Mouse (Mus musculus) limb, embryonic 14.5 days (tissue): ENCODE measurements around the gene Erf. TPM values are rescaled to one million over a fixed set of nuclear protein-coding genes. Genes with fewer than 3 reads are reported as not detected.

ENCODE experiments used
- ATAC-seq: fragments of 200-750 bp; cut with Nextera tagmentation; 2 replicates; pipeline ENCODE4 v1.8.0; 2017; ENCODE audit warnings: low read depth, moderate number of reproducible peaks, moderate TSS enrichment; ENCODE audit not compliant: low FRiP score
- DNase-seq: peaks from one replicate; pipeline ENCODE4 v3.0.0-alpha.2; 2015; ENCODE audit warnings: low spot score
- H3K27ac ChIP-seq: fragments of 300-500 bp; sonication (generic); replicated peaks from 2 replicates; pipeline ENCODE4 v1.5.1; 2014; ENCODE audit warnings: low read depth, mild to moderate bottlenecking, low read length, moderate library complexity, mixed read lengths
- H3K27me3 ChIP-seq: fragments of 300-500 bp; sonication (generic); 2 replicates; pipeline ENCODE4 v1.6.1; 2014; ENCODE audit warnings: low read length, mixed read lengths; ENCODE audit not compliant: control insufficient read depth, insufficient read depth
- H3K36me3 ChIP-seq: fragments of 300-500 bp; sonication (generic); 2 replicates; pipeline ENCODE4 v1.6.1; 2014; ENCODE audit warnings: mild to moderate bottlenecking, low read length, moderate library complexity, mixed read lengths; ENCODE audit not compliant: control insufficient read depth, insufficient read depth
- H3K4me1 ChIP-seq: fragments of 300-500 bp; sonication (generic); 2 replicates; pipeline ENCODE4 v1.6.1; 2014; ENCODE audit warnings: antibody characterized with exemption, low read length, mixed read lengths; ENCODE audit not compliant: control insufficient read depth, insufficient read depth
- H3K4me2 ChIP-seq: fragments of 300-500 bp; sonication (generic); replicated peaks from 2 replicates; pipeline ENCODE4 v1.6.1; 2014; ENCODE audit warnings: low read depth, mild to moderate bottlenecking, low read length, moderate library complexity; ENCODE audit not compliant: severe bottlenecking
- H3K4me3 ChIP-seq: fragments of 300-500 bp; sonication (generic); replicated peaks from 2 replicates; pipeline ENCODE4 v1.5.1; 2014; ENCODE audit warnings: low read length
- H3K9ac ChIP-seq: fragments of 300-500 bp; sonication (generic); 2 replicates; pipeline ENCODE4 v1.6.1; 2014; ENCODE audit warnings: mild to moderate bottlenecking, low read depth, low read length, moderate library complexity; ENCODE audit not compliant: severe bottlenecking
- H3K9me3 ChIP-seq: fragments of 300-500 bp; sonication (generic); 2 replicates; pipeline ENCODE4 v1.6.1; 2016; ENCODE audit warnings: low read length; ENCODE audit not compliant: control insufficient read depth
- POLR2A ChIP-seq: fragments of 200-500 bp; IDR thresholded peaks from 2 replicates; pipeline ENCODE4 v1.8.0; 2012; ENCODE audit warnings: inconsistent platforms, mild to moderate bottlenecking, moderate library complexity, borderline replicate concordance; ENCODE audit not compliant: insufficient read depth, insufficient read length; ENCODE audit errors: extremely low read depth
- WGBS: fragments of 180-500 bp; shearing (Covaris S2); extraction: QIAGEN DNeasy Blood & Tissue Kit; methylation state at CpG from one replicate; pipeline ENCODE4 v1.1.7; 2014; 5-methylcytosine and 5-hydroxymethylcytosine counted together
- polyA plus RNA-seq, 2 experiments: library from polyadenylated mRNA; depleted of rRNA in 1 of 2; stranded (reverse) in 1 of 2; unstranded in 1 of 2; fragments of >200 nt; fragmentation: Nextera tagmentation in 1 of 2; extraction: Ambion mirVana in 1 of 2; gene quantifications; 2 replicates each; pipeline versions ENCODE4 v1.2.1 to v1.2.3; 2012 to 2014

Erf gene
- polyA plus RNA-seq, 2 experiments, result 33.2 to 99.2 TPM

- no peaks in the 10 kb centered on the region for H3K9me3 ChIP-seq
- peaks cover 100% of the 10 kb centered on the region for H3K36me3 ChIP-seq
- H3K9ac ChIP-seq, result no peak overlapping the region
- no peak overlapping the region for H3K4me3 ChIP-seq
- no peak overlapping the region for H3K4me2 ChIP-seq
- WGBS, result 94% methylated on average over 3 of the region's 3 CpGs
- no peak for DNase-seq
- no peak overlapping the region for H3K27ac ChIP-seq
- H3K4me1 ChIP-seq, result no peaks in the 10 kb centered on the region
- no peaks in the 10 kb centered on the region for H3K27me3 ChIP-seq
- ATAC-seq, result no peak
- TF ChIP-seq POLR2A, result no peak
Observed at GRCm38 (mm10) chr7:25289925-25290324, 39.4 kb upstream of the Erf start.

- TF ChIP-seq POLR2A, result no peak
- DNase-seq (no peak), ATAC-seq (no peak)
- Histone ChIP-seq H3K4me3 (no peak overlapping the region), H3K9ac (no peak overlapping the region), H3K27ac (no peak overlapping the region), H3K4me2 (no peak overlapping the region), H3K27me3 (no peaks in the 10 kb centered on the region), H3K9me3 (no peaks in the 10 kb centered on the region), H3K4me1 (peaks cover 8% of the 10 kb centered on the region), H3K36me3 (peaks cover 95% of the 10 kb centered on the region)
- 89% methylated on average over 2 of the region's 3 CpGs for WGBS
Observed at GRCm38 (mm10) chr7:25288721-25289120, 38.2 kb upstream of the Erf start.

- WGBS, result 96% methylated on average over 12 of the region's 12 CpGs
- no peaks in the 10 kb centered on the region for H3K27me3 ChIP-seq
- no peak for TF ChIP-seq POLR2A
- ATAC-seq (no peak), DNase-seq (no peak)
- peaks cover 11% of the 10 kb centered on the region for H3K4me1 ChIP-seq
- no peaks in the 10 kb centered on the region for H3K9me3 ChIP-seq
- H3K27ac ChIP-seq, result no peak overlapping the region
- no peak overlapping the region for H3K4me3 ChIP-seq
- peaks cover 87% of the 10 kb centered on the region for H3K36me3 ChIP-seq
- H3K9ac ChIP-seq, result no peak overlapping the region
- no peak overlapping the region for H3K4me2 ChIP-seq
Observed at GRCm38 (mm10) chr7:25288011-25288410, 37.5 kb upstream of the Erf start.

DNA sequence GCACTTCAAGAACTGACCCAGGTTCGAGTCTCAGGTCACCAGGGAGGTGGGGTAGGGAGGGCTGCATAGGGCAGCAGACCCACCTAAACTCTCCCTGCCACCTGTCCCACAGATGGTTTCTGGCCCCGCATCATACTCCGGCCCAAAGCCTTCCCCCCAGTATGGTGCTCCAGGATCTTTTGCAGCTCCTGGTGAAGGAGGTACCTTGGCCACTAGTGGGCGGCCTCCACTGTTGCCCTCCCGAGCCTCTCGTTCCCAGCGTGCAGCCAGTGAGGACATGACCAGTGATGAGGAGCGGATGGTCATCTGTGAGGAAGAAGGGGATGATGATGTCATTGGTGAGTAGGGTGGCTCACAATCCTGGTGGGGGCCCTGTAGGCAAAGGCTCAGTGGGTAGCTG lies 36.4 kb upstream of the Erf start:
- no peak for ATAC-seq
- H3K27me3 ChIP-seq, result no peaks in the 10 kb centered on the region
- H3K9ac ChIP-seq, result no peak overlapping the region
- DNase-seq, result no peak
- peaks cover 11% of the 10 kb centered on the region for H3K4me1 ChIP-seq
- TF ChIP-seq POLR2A, result no peak
- H3K9me3 ChIP-seq, result no peaks in the 10 kb centered on the region
- 82% methylated on average over 8 of the region's 8 CpGs for WGBS
- no peak overlapping the region for H3K27ac ChIP-seq
- H3K36me3 ChIP-seq, result peaks cover 77% of the 10 kb centered on the region
- no peak overlapping the region for H3K4me2 ChIP-seq
- H3K4me3 ChIP-seq, result no peak overlapping the region

GRCm38 (mm10) chr7:25285511-25286238 lies 35.1 kb upstream of the Erf start:
- Histone ChIP-seq H3K9me3 (no peaks in the 10 kb centered on the region), H3K36me3 (peaks cover 64% of the 10 kb centered on the region), H3K4me3 (no peak overlapping the region), H3K27ac (no peak overlapping the region), H3K4me1 (peaks cover 21% of the 10 kb centered on the region), H3K4me2 (no peak overlapping the region), H3K27me3 (no peaks in the 10 kb centered on the region), H3K9ac (no peak overlapping the region)
- WGBS, result 89% methylated on average over 20 of the region's 20 CpGs
- DNase-seq, result no peak
- ATAC-seq, result no peak
- TF ChIP-seq POLR2A, result no peak
